Mouse (Mus musculus): ENCODE measurements around the gene Mrpl58. TPM values are rescaled to one million over a fixed set of nuclear protein-coding genes. Genes with fewer than 3 reads are reported as not detected.

Mrpl58 gene
- polyA plus RNA-seq, 1 experiment = 75.6 TPM

DNA sequence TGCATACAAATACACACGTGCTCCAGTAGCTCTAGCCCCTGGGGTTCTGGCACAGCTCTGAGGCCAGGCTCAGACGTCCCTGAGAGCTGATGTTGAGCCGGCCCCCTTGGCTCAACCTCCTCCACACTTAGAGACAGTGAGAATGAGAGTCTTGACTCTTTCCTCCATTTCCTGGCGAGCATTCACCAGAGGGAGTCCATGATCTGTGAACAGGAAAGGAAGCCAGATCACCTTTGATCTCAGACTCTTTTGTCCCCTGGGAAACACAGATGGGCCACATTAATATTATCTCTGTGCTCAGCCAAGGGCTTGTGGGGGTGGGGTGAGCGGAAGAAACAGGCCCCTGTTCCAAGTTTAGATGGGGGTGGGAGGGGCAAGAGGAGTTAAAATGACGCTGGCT lies 53.9 kb downstream of the Mrpl58 start:
- DNase-seq (ENCODE audit: low read depth) = no peak

GRCm38 (mm10) chr11:115460976-115461375 lies 57.4 kb downstream of the Mrpl58 start:
- no peak for DNase-seq (ENCODE audit: low read depth)

DNA sequence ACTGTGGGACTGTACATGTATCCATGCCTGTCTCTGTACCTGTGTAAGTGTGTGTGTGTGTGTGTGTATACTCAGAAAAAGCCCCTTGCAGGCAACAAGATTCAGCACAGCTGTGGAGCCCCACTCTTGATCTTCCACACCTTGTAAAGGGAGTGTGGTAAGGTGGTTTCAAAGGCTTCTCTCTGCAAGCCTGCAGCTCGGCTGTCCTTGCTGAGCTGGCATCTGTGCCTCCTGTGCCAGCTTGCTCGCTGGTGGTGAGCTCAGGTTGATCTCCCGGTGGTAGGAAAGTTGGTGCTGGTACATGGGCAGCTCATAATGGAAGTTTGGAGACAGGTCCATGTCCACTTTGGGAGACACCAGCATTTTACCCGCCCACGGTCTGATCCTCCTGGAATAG lies 58.3 kb downstream of the Mrpl58 start:
- DNase-seq (ENCODE audit: low read depth) = no peak

Other genes with a start within 250 kb of the Mrpl58 start
- 63.7 and 90.9 TPM in 2 replicates for gene Slc9a3r1, start 240.4 kb upstream of the Mrpl58 start, polyA plus RNA-seq (2012; rRNA removed)
- 14.6 and 16.8 TPM in 2 replicates for gene Tmem104, start 216.3 kb upstream of the Mrpl58 start, polyA plus RNA-seq (2012; rRNA removed)
- gene Nat9, start 215.9 kb upstream of the Mrpl58 start, polyA plus RNA-seq (2012; rRNA removed) = 36.3 and 42.6 TPM in 2 replicates
- 0.04 TPM in 1 of 2 replicates, not detected in the other for gene Grin2c, start 136.5 kb upstream of the Mrpl58 start, polyA plus RNA-seq (2012; rRNA removed)
- gene Fdxr, start 126.7 kb upstream of the Mrpl58 start, polyA plus RNA-seq (2012; rRNA removed) = 7.8 and 9.5 TPM in 2 replicates
- gene Fads6, start 106.1 kb upstream of the Mrpl58 start, polyA plus RNA-seq (2012; rRNA removed) = 3.8 and 4.8 TPM in 2 replicates
- 0.27 TPM in 1 of 2 replicates, not detected in the other for gene Otop2, start 96.6 kb upstream of the Mrpl58 start, polyA plus RNA-seq (2012; rRNA removed)
- not detected in 2 replicates for gene Ush1g, start 81.7 kb upstream of the Mrpl58 start, polyA plus RNA-seq (2012; rRNA removed)
- gene Otop3, start 69.0 kb upstream of the Mrpl58 start, polyA plus RNA-seq (2012; rRNA removed) = not detected in 2 replicates
- gene Hid1, start 36.0 kb upstream of the Mrpl58 start, polyA plus RNA-seq (2012; rRNA removed) = 6.6 and 7.8 TPM in 2 replicates
- 7.2 and 8.2 TPM in 2 replicates for gene Cdr2l, start 21.8 kb upstream of the Mrpl58 start, polyA plus RNA-seq (2012; rRNA removed)
- gene Atp5h, start 16.2 kb downstream of the Mrpl58 start, polyA plus RNA-seq (2012; rRNA removed) = 159 and 175 TPM in 2 replicates
- 29.1 and 31.3 TPM in 2 replicates for gene Kctd2, start 16.4 kb downstream of the Mrpl58 start, polyA plus RNA-seq (2012; rRNA removed)
- 0.57 and 1.1 TPM in 2 replicates for gene Trim80, start 36.8 kb downstream of the Mrpl58 start, polyA plus RNA-seq (2012; rRNA removed)
- gene Slc16a5, start 58.7 kb downstream of the Mrpl58 start, polyA plus RNA-seq (2012; rRNA removed) = 0.34 and 0.44 TPM in 2 replicates
- gene Armc7, start 71.9 kb downstream of the Mrpl58 start, polyA plus RNA-seq (2012; rRNA removed) = 6.7 and 8.9 TPM in 2 replicates
- gene Nt5c, start 88.1 kb downstream of the Mrpl58 start, polyA plus RNA-seq (2012; rRNA removed) = 47.8 and 48.5 TPM in 2 replicates
- gene Jpt1, start 110.6 kb downstream of the Mrpl58 start, polyA plus RNA-seq (2012; rRNA removed) = 91.5 and 128 TPM in 2 replicates
- gene Sumo2, start 132.5 kb downstream of the Mrpl58 start, polyA plus RNA-seq (2012; rRNA removed) = 75.3 and 82.7 TPM in 2 replicates
- gene Nup85, start 160.7 kb downstream of the Mrpl58 start, polyA plus RNA-seq (2012; rRNA removed) = 38.4 and 50.7 TPM in 2 replicates
- gene Mrps7, start 200.2 kb downstream of the Mrpl58 start, polyA plus RNA-seq (2012; rRNA removed) = 32.5 and 37.4 TPM in 2 replicates
- gene Gga3, start 200.3 kb downstream of the Mrpl58 start, polyA plus RNA-seq (2012; rRNA removed) = 14.5 and 19.5 TPM in 2 replicates
- 114 and 132 TPM in 2 replicates for gene Mif4gd, start 209.2 kb downstream of the Mrpl58 start, polyA plus RNA-seq (2012; rRNA removed)
- gene Slc25a19, start 224.5 kb downstream of the Mrpl58 start, polyA plus RNA-seq (2012; rRNA removed) = 76.9 and 146 TPM in 2 replicates